Mouse (Mus musculus): ENCODE data around the gene Gmpr2. TPM values are rescaled to one million over a fixed set of nuclear protein-coding genes. Genes with fewer than 3 reads are reported as not detected.

The Gmpr2 gene
- total RNA-seq, 2 experiments from 2014 or later, result 36.0 to 38.1 TPM

DNA sequence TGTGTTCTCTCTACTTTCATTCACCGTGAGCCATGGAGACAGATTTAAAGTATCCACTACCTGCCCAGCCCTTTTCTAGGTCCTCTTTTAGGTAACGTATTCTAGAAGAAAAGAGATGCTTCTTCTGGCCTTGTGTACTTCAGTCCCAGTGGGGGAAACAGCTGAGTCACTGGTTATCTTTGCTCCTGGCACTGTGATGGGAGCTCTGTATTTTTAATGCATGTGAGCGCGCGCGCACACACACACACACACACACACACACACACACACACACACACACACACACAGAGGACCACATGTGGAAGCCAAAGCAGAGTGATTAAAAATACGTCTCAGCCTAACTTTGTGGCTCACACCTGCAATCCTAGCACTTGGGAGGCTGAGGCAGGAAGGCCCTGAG, 51.7 kb downstream of the Gmpr2 start:
- no peak for ATAC-seq (replicated peaks; ENCODE audit: poor library complexity)

DNA sequence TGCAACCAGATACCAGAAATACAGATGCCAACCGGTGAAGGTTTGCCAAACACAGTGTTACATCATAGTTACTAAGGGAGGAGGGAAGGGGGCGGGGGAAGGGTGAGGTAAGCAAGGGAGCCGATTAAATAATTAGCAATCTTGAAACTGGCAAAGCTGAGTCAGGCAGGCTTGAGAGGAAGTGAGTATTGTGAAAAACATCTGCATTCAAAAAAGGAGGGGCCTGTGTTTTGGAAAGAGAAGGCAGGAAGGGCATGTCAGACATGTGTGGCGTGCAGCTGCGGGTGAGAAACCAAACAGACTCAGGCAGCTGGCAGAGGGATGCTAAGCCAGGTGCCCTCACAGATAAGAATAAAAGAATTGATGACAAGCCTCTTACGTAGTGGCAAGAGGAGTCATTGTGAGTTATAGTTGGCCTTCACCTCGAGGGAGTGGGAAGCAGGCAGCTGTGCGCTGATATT, 52.7 kb downstream of the Gmpr2 start:
- peak; percentile 67 for ATAC-seq (replicated peaks; ENCODE audit: poor library complexity)

GRCm38 (mm10) chr14:55726261-55726660, 54.5 kb downstream of the Gmpr2 start:
- ATAC-seq (replicated peaks; ENCODE audit: poor library complexity), result no peak

GRCm38 (mm10) chr14:55727889-55728685, 56.3 kb downstream of the Gmpr2 start:
- ATAC-seq (replicated peaks; ENCODE audit: poor library complexity), result 0 out of 2 replicates have a peak, but pooled peaks have one; percentile 20

Other genes with a start within 250 kb of the Gmpr2 start
Only the 30 nearest of the 35 such genes appear.
- 0.05 and 0.15 TPM in 2 replicates for gene Carmil3, start 181.3 kb upstream of the Gmpr2 start, total RNA-seq (2015)
- not detected in 2 replicates for gene Carmil3, start 181.3 kb upstream of the Gmpr2 start, total RNA-seq (2017)
- gene Cpne6, start 161.5 kb upstream of the Gmpr2 start, total RNA-seq (2015), result not detected in 2 replicates
- gene Cpne6, start 161.5 kb upstream of the Gmpr2 start, total RNA-seq (2017), result not detected in 2 replicates
- gene Nrl, start 147.0 kb upstream of the Gmpr2 start, total RNA-seq (2015), result not detected in 2 replicates
- gene Nrl, start 147.0 kb upstream of the Gmpr2 start, total RNA-seq (2017), result not detected in 2 replicates
- 17.6 and 18.9 TPM in 2 replicates for gene Pck2, start 131.7 kb upstream of the Gmpr2 start, total RNA-seq (2015)
- 32.5 and 44.3 TPM in 2 replicates for gene Pck2, start 131.7 kb upstream of the Gmpr2 start, total RNA-seq (2017)
- gene Dcaf11, start 111.9 kb upstream of the Gmpr2 start, total RNA-seq (2015), result 32.6 and 45.9 TPM in 2 replicates
- gene Dcaf11, start 111.9 kb upstream of the Gmpr2 start, total RNA-seq (2017), result 61.1 and 69.1 TPM in 2 replicates
- gene A730061H03Rik, start 111.5 kb upstream of the Gmpr2 start, total RNA-seq (2015), result 1.5 and 4.6 TPM in 2 replicates
- gene A730061H03Rik, start 111.5 kb upstream of the Gmpr2 start, total RNA-seq (2017), result 3.3 and 8.2 TPM in 2 replicates
- 0.81 TPM in 1 of 2 replicates, not detected in the other for gene Fitm1, start 96.3 kb upstream of the Gmpr2 start, total RNA-seq (2015)
- 0.20 and 1.00 TPM in 2 replicates for gene Fitm1, start 96.3 kb upstream of the Gmpr2 start, total RNA-seq (2017)
- 899 and 931 TPM in 2 replicates for gene Psme1, start 93.8 kb upstream of the Gmpr2 start, total RNA-seq (2015)
- gene Psme1, start 93.8 kb upstream of the Gmpr2 start, total RNA-seq (2017), result 334 and 421 TPM in 2 replicates
- gene Emc9, start 86.6 kb upstream of the Gmpr2 start, total RNA-seq (2015), result 5.1 and 5.5 TPM in 2 replicates
- 6.9 and 9.7 TPM in 2 replicates for gene Emc9, start 86.6 kb upstream of the Gmpr2 start, total RNA-seq (2017)
- gene Psme2, start 80.8 kb upstream of the Gmpr2 start, total RNA-seq (2015), result 374 and 388 TPM in 2 replicates
- 269 and 370 TPM in 2 replicates for gene Psme2, start 80.8 kb upstream of the Gmpr2 start, total RNA-seq (2017)
- 23.5 and 34.4 TPM in 2 replicates for gene Rnf31, start 80.2 kb upstream of the Gmpr2 start, total RNA-seq (2015)
- 10.5 and 11.3 TPM in 2 replicates for gene Rnf31, start 80.2 kb upstream of the Gmpr2 start, total RNA-seq (2017)
- gene Irf9, start 68.4 kb upstream of the Gmpr2 start, total RNA-seq (2015), result 20.6 and 24.8 TPM in 2 replicates
- gene Irf9, start 68.4 kb upstream of the Gmpr2 start, total RNA-seq (2017), result 28.2 and 31.3 TPM in 2 replicates
- 3.5 and 9.5 TPM in 2 replicates for gene Rec8, start 53.9 kb upstream of the Gmpr2 start, total RNA-seq (2015)
- 0.87 and 4.6 TPM in 2 replicates for gene Rec8, start 53.9 kb upstream of the Gmpr2 start, total RNA-seq (2017)
- gene Ipo4, start 36.0 kb upstream of the Gmpr2 start, total RNA-seq (2015), result 28.3 and 31.0 TPM in 2 replicates
- gene Ipo4, start 36.0 kb upstream of the Gmpr2 start, total RNA-seq (2017), result 12.6 and 19.2 TPM in 2 replicates
- 6.7 and 8.5 TPM in 2 replicates for gene Gm49378, start 34.0 kb upstream of the Gmpr2 start, total RNA-seq (2015)
- 1.5 and 4.9 TPM in 2 replicates for gene Gm49378, start 34.0 kb upstream of the Gmpr2 start, total RNA-seq (2017)
- 35.8 and 39.1 TPM in 2 replicates for gene Tm9sf1, start 28.1 kb upstream of the Gmpr2 start, total RNA-seq (2015)
- 47.3 and 56.1 TPM in 2 replicates for gene Tm9sf1, start 28.1 kb upstream of the Gmpr2 start, total RNA-seq (2017)
- gene Tssk4, start 21.8 kb upstream of the Gmpr2 start, total RNA-seq (2015), result 0.37 and 0.62 TPM in 2 replicates
- gene Tssk4, start 21.8 kb upstream of the Gmpr2 start, total RNA-seq (2017), result 0.08 and 0.88 TPM in 2 replicates
- gene Mdp1, start 11.4 kb upstream of the Gmpr2 start, total RNA-seq (2015), result 19.3 and 21.4 TPM in 2 replicates
- gene Mdp1, start 11.4 kb upstream of the Gmpr2 start, total RNA-seq (2017), result 21.7 and 22.4 TPM in 2 replicates
- gene Nedd8, start 183 bp downstream of the Gmpr2 start, total RNA-seq (2015), result 491 and 506 TPM in 2 replicates
- 258 and 288 TPM in 2 replicates for gene Nedd8, start 183 bp downstream of the Gmpr2 start, total RNA-seq (2017)
- 19.4 and 23.1 TPM in 2 replicates for gene Tinf2, start 9.9 kb downstream of the Gmpr2 start, total RNA-seq (2015)
- 17.7 and 26.3 TPM in 2 replicates for gene Tinf2, start 9.9 kb downstream of the Gmpr2 start, total RNA-seq (2017)
- 0.35 and 0.61 TPM in 2 replicates for gene Tgm1, start 42.0 kb downstream of the Gmpr2 start, total RNA-seq (2015)
- gene Tgm1, start 42.0 kb downstream of the Gmpr2 start, total RNA-seq (2017), result 0.20 and 1.1 TPM in 2 replicates
- gene Rabggta, start 50.3 kb downstream of the Gmpr2 start, total RNA-seq (2015), result 8.7 and 14.0 TPM in 2 replicates
- 12.6 and 14.0 TPM in 2 replicates for gene Rabggta, start 50.3 kb downstream of the Gmpr2 start, total RNA-seq (2017)
- gene Dhrs1, start 73.7 kb downstream of the Gmpr2 start, total RNA-seq (2015), result 45.7 and 50.9 TPM in 2 replicates
- 11.5 and 30.2 TPM in 2 replicates for gene Dhrs1, start 73.7 kb downstream of the Gmpr2 start, total RNA-seq (2017)
- gene Nop9, start 73.8 kb downstream of the Gmpr2 start, total RNA-seq (2015), result 25.6 and 26.5 TPM in 2 replicates
- gene Nop9, start 73.8 kb downstream of the Gmpr2 start, total RNA-seq (2017), result 27.8 and 32.2 TPM in 2 replicates
- gene Cideb, start 86.5 kb downstream of the Gmpr2 start, total RNA-seq (2015), result 0.20 and 0.77 TPM in 2 replicates
- gene Cideb, start 86.5 kb downstream of the Gmpr2 start, total RNA-seq (2017), result 0.51 TPM in 1 of 2 replicates, not detected in the other
- 0.39 and 0.44 TPM in 2 replicates for gene Ltb4r2, start 89.5 kb downstream of the Gmpr2 start, total RNA-seq (2015)
- 0.47 and 0.62 TPM in 2 replicates for gene Ltb4r2, start 89.5 kb downstream of the Gmpr2 start, total RNA-seq (2017)
- 18.5 and 19.9 TPM in 2 replicates for gene Ltb4r1, start 94.0 kb downstream of the Gmpr2 start, total RNA-seq (2015)
- gene Ltb4r1, start 94.0 kb downstream of the Gmpr2 start, total RNA-seq (2017), result 31.4 and 42.4 TPM in 2 replicates
- 0.05 TPM in 1 of 2 replicates, not detected in the other for gene Adcy4, start 112.2 kb downstream of the Gmpr2 start, total RNA-seq (2015)
- gene Adcy4, start 112.2 kb downstream of the Gmpr2 start, total RNA-seq (2017), result not detected in 2 replicates
- 116 and 152 TPM in 2 replicates for gene Ripk3, start 116.9 kb downstream of the Gmpr2 start, total RNA-seq (2015)
- 25.3 and 49.9 TPM in 2 replicates for gene Ripk3, start 116.9 kb downstream of the Gmpr2 start, total RNA-seq (2017)
- not detected in 2 replicates for gene Nfatc4, start 151.2 kb downstream of the Gmpr2 start, total RNA-seq (2015)
- gene Nfatc4, start 151.2 kb downstream of the Gmpr2 start, total RNA-seq (2017), result not detected in 2 replicates